Mouse (Mus musculus) lung, adult 2 months (tissue): ENCODE results near the gene Pabpn1l.

Experiments used
- CTCF ChIP-seq: fragments of 200-500 bp; IDR thresholded peaks from 2 replicates; pipeline ENCODE4 v1.5.1; 2011; ENCODE audit warnings: mild to moderate bottlenecking, low read length, control low read depth; ENCODE audit not compliant: insufficient read depth
- POLR2A ChIP-seq: fragments of 200-500 bp; IDR thresholded peaks from 2 replicates; pipeline ENCODE4 v1.6.1; 2011; ENCODE audit warnings: low read depth, mild to moderate bottlenecking, control low read depth, low read length, borderline replicate concordance; ENCODE audit errors: extremely low read depth

DNA sequence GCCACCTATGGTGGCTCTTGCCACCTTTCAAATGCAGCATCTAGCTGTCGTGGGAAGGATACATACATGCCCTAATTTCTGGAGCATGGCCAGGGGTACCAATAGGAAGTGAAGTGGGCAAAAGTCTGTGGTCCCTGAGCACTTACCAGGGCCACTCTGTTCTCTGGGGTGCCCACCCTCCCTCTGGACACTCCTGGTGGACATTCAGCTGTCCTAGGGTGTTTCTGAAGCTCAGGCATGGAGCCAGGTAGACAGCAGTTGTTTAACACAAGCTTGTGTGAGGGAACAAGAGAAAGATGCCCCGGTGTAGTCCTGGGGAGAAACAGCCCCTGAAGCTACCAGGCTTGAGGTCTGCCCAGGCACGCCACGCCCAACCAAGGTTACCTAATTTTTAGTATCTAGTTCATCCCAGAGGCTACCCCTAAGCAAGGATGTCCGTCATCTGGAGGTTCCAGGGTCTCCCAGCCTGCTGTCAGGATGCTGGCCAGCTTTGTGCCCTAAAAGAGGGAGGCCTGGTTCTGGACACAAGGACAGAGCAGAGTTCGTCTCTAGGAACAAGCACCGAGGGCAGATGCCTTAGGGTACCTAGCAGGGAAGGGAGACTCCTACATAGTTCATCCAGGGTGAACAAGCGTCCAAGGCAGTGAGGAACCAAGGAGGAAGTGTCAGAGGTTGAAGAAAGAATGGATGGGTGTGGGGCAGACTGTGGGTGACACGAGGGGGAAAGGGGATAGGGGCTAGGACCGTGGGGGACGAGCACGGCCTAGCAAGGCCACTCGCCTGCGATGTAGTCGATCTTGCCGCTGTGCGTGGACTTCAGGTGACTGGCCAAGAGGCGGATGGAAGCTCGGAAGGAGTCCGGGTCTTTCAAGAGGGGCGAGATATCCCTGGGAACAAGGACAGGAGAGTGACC lies 46.5 kb downstream of the Pabpn1l start:
- TF ChIP-seq POLR2A (no peak), CTCF (no peak)
